Mouse (Mus musculus) mouse trophoblast stem cell (cell line): Measurements from ENCODE around the gene Sh3pxd2a.

Experiments
- in situ Hi-C, 2 experiments: fragments of 300-500 bp; cut with MseI, MboI; formaldehyde crosslinking; loops; 2 replicates in 1 of 2; 3 replicates in 1 of 2; pipeline ENCODE4 v1.15.1; 2025

Gene Sh3pxd2a

DNA sequence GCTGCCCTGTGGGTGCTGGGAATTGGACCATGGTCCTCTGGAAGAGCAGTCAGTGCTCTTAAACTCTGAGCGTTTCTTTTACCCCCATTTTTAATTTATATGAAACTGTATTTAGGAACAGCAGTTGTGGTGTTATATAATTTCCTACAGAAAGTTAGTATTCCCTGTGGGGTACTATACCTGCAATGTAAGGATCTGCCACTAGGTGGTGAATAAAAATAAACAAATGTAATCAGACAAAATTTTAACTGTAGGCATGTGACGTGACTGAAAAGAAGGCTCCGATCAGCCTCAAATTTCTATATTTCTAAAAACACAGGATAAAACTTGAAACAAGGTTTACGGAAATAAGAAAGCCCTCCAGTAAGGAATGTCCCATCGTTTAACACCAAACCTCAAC, 81.9 kb downstream of the Sh3pxd2a start:
- in situ Hi-C loops = no loop called here

- in situ Hi-C loops = no loop called here
Observed at GRCm38 (mm10) chr19:47381011-47381410, 83.2 kb downstream of the Sh3pxd2a start.

GRCm38 (mm10) chr19:47379141-47379540, 85.1 kb downstream of the Sh3pxd2a start:
- in situ Hi-C loops = no loop called here

GRCm38 (mm10) chr19:47374916-47375573, 89.2 kb downstream of the Sh3pxd2a start:
- in situ Hi-C loops = loop anchor here in 1 of 2 experiments (25.0 kb wide), 1 partner anchor 87 kb away; the partner anchor contains the start of gene Sh3pxd2a

GRCm38 (mm10) chr19:47374440-47374839, 89.8 kb downstream of the Sh3pxd2a start:
- in situ Hi-C loops = loop anchor here in 1 of 2 experiments (25.0 kb wide), 1 partner anchor 88 kb away; the partner anchor contains the start of gene Sh3pxd2a

GRCm38 (mm10) chr19:47372044-47372443, 92.2 kb downstream of the Sh3pxd2a start:
- in situ Hi-C loops = loop anchor here in 1 of 2 experiments (25.0 kb wide), 1 partner anchor 90 kb away; the partner anchor contains the start of gene Sh3pxd2a

DNA sequence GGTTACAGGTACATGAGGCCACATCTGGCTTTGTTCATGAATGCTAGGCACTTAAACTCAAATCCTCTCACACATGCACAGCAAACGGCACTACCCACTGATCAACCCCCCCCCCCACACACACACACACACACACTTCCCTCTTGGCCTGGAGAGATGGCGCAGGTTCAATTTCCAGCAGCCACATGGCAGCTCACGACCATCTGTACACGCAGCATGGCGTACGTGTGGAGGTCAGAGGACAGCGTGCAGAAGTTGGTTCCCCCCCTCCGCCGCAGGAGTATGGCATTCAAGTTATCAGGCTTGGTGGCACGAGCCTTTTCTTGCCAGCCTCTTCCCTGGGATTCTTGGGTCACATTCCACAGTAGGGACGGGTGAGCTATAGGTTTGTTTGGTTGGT, 92.7 kb downstream of the Sh3pxd2a start:
- in situ Hi-C loops = loop anchor here in 1 of 2 experiments (25.0 kb wide), 1 partner anchor 91 kb away; the partner anchor contains the start of gene Sh3pxd2a

DNA sequence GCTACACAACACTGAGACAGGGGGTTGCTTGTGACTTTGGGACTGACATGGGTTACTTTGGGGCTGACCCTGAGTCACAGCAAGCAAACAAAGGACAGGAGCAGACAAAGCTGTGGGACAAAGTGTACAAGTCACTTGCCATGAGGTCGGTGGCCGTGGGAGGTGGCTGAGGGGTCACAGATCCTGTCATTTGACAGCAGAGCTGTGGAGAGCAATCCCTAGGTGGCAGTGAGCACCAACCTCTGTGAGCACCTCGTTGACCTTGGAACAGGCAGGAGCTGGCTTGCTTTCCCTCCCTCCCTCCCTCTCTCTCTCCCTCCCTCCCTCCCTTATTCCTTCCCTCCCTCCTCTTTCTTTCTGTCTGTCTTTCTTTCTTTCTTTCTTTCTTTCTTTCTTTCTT, 95.2 kb downstream of the Sh3pxd2a start:
- in situ Hi-C loops = loop anchor here (10.0 to 25.0 kb wide), 2 partner anchors 93 to 96 kb away; partner anchors contain the start of gene Sh3pxd2a (in 2 of the 2)

DNA sequence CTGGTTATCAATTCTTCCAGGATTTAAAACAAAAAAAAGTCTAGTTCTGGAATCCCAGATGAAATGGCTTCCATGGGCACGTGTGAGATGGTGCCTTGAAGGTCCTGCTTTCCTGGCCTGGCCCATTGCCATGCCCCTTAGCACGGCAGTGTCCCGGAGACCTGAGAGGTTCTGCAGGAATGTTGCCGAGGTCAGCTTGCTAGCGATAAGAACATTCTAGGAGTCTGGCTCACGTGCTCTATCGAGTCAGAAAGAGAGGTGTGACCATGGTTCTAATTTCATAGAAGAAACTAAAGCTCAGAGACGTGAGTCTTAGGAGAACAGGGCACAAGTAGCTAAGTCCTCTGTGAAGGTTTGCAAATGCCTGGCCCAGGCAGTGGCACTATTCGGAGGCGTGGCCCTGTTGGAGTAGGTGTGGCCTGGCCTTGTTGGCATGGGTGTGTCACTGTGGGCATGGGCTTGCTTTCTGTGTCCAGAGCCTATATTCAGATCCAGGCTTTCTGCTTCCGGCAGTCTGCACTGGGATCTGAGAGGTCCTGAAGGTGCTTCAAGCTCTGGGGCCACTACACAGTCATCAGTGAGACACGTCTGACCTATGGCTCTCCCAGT, 96.8 kb downstream of the Sh3pxd2a start:
- in situ Hi-C loops = loop anchor here (10.0 to 25.0 kb wide), 2 partner anchors 95 to 97 kb away; partner anchors contain the start of gene Sh3pxd2a (in 2 of the 2)

DNA sequence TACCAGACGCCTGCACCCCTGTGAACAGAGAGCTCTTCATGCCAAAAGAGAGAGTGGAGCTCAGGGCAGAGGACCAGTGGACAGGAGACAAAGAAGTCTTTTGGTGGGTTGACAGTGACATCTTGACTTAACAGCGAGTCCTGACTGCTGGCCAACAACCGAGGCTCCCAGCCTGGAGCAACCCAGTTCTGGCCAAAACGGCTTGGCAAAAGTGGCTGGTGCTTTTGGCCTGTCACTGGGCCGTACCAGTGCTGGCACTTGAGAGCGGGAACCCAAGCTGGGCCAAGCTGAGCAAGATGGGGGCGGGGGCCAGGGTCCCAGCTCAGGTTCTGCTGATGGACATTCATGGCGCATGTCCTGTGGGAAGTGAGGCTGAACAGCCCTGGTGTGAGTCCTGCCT, 97.6 kb downstream of the Sh3pxd2a start:
- in situ Hi-C loops = loop anchor here (10.0 to 25.0 kb wide), 2 partner anchors 96 to 98 kb away; partner anchors contain the start of gene Sh3pxd2a (in 2 of the 2)

GRCm38 (mm10) chr19:47363086-47363668, 101.0 kb downstream of the Sh3pxd2a start:
- in situ Hi-C loops = loop anchor here (10.0 to 25.0 kb wide), 2 partner anchors 99 to 102 kb away; partner anchors contain the start of gene Sh3pxd2a (in 2 of the 2)

GRCm38 (mm10) chr19:47360921-47361320, 103.3 kb downstream of the Sh3pxd2a start:
- in situ Hi-C loops = loop anchor here (10.0 to 25.0 kb wide), 2 partner anchors 101 to 104 kb away; partner anchors contain the start of gene Sh3pxd2a (in 2 of the 2)

- in situ Hi-C loops = loop anchor here (10.0 to 25.0 kb wide), 2 partner anchors 102 to 105 kb away; partner anchors contain the start of gene Sh3pxd2a (in 2 of the 2)
Observed at GRCm38 (mm10) chr19:47360017-47360416, 104.2 kb downstream of the Sh3pxd2a start.

DNA sequence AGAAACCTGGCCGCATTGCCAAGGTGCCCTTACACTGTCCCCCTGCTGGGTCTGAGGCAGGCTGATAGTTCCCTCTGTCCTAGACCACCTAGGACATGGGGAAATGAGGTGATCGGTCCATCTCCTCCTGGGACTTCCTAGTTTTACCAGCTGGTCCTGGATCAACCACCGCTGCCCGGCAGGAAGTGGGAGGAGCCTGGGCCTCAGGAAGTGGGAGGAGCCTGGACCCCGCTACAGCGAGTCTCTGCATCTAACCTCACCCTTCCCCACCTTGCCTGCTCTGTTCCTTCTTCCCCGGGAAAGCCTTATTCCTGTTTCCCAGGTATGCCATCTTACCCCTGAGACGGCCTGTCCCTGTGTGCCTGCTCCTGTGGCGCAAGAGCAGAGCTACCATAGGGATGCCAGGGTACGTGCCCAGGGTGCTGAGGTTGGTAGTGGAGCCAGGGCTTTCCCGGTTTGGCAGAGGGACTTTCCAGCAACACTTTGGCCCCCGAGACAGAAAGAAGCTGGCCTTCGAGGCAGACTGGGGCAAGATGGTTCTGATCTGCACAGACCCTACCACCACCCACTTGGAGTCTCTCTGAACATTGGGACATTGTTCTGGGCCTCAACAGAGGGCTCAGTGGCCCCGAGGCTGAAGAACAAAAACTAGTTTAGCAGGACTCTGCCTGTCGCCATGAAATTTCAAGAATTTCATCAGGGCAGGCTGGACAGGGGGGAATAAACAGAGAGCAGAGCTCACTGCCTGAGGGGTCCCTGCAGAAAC, 104.9 kb downstream of the Sh3pxd2a start:
- in situ Hi-C loops = loop anchor here (5.0 to 25.0 kb wide), 2 partner anchors 103 to 143 kb away; partner anchors contain the start of gene Sh3pxd2a (in 1 of the 2)

GRCm38 (mm10) chr19:47357297-47357696, 106.9 kb downstream of the Sh3pxd2a start:
- in situ Hi-C loops = loop anchor here (5.0 to 25.0 kb wide), 2 partner anchors 105 to 145 kb away; partner anchors contain the start of gene Sh3pxd2a (in 1 of the 2)

DNA sequence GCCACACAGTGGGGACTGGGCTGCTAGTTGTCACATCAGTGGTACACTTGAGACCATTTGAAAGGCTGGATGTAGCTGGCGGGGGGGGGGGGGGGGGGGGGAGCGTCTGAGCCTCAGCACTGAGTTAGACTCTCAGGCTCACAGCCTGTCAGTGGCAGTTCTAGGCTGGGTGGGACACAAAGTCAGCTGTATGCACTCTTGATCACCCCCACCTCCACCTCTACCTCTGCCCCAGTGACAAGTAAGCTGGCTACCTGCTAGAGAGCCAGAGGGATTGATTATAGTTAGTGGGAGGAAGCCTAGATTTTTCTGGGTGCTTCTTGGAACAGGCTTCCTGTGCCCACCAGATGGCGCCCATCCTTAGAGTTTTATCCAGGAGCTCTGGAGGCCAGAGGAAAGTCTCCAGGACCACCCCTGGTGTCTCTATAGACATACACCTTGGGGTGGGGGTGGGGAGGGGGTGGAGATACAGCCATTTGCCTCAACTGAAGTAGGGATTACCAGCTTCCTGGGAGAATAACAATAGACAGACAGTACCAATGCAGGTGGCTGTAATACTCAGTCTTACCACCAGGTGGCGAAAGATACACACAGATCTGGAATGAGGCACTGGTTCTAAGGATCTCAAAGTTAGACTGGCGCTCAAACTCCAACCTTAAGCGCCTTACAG, 107.9 kb downstream of the Sh3pxd2a start:
- in situ Hi-C loops = loop anchor here (5.0 to 25.0 kb wide), 2 partner anchors 106 to 146 kb away; partner anchors contain the start of gene Sh3pxd2a (in 1 of the 2)

DNA sequence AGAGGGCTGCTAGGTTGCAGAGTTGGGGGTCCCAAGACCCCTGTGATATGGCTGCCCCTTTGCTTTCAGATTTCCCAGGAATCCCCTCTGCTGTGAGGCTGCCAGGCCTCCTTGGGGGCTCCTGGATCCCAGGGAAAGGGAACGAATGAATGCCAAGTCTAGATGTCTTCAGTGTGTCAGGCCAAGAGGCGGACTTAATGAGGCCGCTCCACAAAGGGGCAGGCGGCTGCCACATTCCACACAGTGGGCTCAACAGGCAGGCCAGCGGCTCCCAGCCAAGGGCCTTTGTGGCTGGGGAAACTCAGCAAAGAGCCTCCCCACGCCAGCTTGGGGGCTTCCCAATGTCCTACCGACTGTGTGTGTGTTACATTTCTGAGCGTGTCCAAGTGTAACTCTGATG, 109.7 kb downstream of the Sh3pxd2a start:
- in situ Hi-C loops = loop anchor here in 1 of 2 experiments (25.0 kb wide), 1 partner anchor 108 kb away; the partner anchor contains the start of gene Sh3pxd2a

GRCm38 (mm10) chr19:47349043-47349442, 115.2 kb downstream of the Sh3pxd2a start:
- in situ Hi-C loops = no loop called here

DNA sequence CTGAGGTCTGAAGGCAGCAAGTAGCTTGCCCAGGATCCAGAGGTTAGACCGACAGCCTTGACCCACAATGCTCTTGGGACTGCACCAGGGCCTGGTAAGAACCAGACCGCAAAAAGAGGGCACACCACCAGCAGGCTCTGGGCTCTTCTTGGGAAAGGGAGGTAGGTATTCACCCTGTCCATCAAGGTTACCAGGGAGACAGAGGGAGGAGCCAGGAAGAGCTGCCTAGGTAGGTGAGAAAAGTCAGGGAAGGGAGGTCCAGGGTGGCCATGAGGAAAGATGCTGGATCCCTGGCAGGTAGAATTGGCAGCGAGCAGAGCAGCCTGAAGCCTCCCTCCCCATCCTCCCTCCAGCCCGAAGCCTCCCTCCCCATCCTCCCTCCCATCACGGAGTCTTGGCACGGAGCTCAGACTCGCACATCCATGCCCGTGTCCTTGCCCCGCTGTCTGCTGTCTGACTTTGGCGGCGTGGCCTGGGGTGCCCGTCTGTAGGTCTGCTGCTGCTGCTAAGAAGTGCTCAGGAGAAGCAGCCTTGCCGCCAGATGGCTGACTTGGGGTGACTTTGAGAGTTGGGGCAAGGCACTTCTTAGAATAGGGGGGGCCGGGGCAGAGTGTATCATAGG, 115.7 kb downstream of the Sh3pxd2a start:
- in situ Hi-C loops = no loop called here
